Mouse (Mus musculus) CH12.LX (cell line): ENCODE data around the gene Spryd3. TPM values are rescaled to one million over a fixed set of nuclear protein-coding genes. Genes with fewer than 3 reads are reported as not detected.
A peak's percentile ranks its signal among the peaks of the same experiment; 100 is the strongest.

Source experiments
- DNase-seq: peaks from one replicate; pipeline ENCODE4 v3.0.0-alpha.2; 2013; ENCODE audit errors: extremely low read depth
- H3K27ac ChIP-seq: 2 replicates; pipeline ENCODE4 v1.5.1; 2012; ENCODE audit warnings: low read depth, mild to moderate bottlenecking, control low read depth, moderate library complexity; ENCODE audit not compliant: insufficient read depth
- H3K27me3 ChIP-seq: replicated peaks from 2 replicates; pipeline ENCODE3; 2012; ENCODE audit warnings: inconsistent platforms
- H3K36me3 ChIP-seq, 2 experiments: replicated peaks in 1 of 2; 2 replicates each; pipeline versions ENCODE3 to v1.6.1; 2012; ENCODE audit warnings: inconsistent platforms in 1 of 2, low read length in 1 of 2, mild to moderate bottlenecking in 1 of 2, mixed read lengths in 1 of 2, moderate library complexity in 1 of 2; ENCODE audit not compliant: control insufficient read depth in 1 of 2, insufficient read depth in 1 of 2
- H3K4me1 ChIP-seq, 2 experiments: 2 replicates each; pipeline ENCODE4 v1.6.1; 2012; ENCODE audit warnings: inconsistent platforms in 1 of 2, moderate library complexity in 1 of 2; ENCODE audit not compliant: insufficient read depth in 2 of 2, control insufficient read depth in 1 of 2
- H3K4me2 ChIP-seq: 2 replicates; pipeline ENCODE4 v1.6.1; 2012; ENCODE audit warnings: low read depth, mild to moderate bottlenecking, control low read depth; ENCODE audit not compliant: poor library complexity, insufficient read depth, severe bottlenecking
- H3K4me3 ChIP-seq, 3 experiments: fragments of 150-350 bp in 1 of 3; sonication (generic) in 1 of 3; replicated peaks in 1 of 3; 2 replicates each; pipeline versions ENCODE3 to v1.5.1; 2011 to 2012; ENCODE audit warnings: low read depth in 2 of 3, low read length in 2 of 3, mild to moderate bottlenecking in 2 of 3, moderate library complexity in 2 of 3, control low read depth in 1 of 3, improper control_type of control experiment in 1 of 3, inconsistent platforms in 1 of 3, mixed read lengths in 1 of 3; ENCODE audit not compliant: poor library complexity in 1 of 3
- H3K79me2 ChIP-seq: replicated peaks from 2 replicates; pipeline ENCODE4 v1.6.1; 2012; ENCODE audit warnings: mild to moderate bottlenecking, moderate library complexity; ENCODE audit not compliant: control insufficient read depth, poor library complexity, insufficient read depth, severe bottlenecking; ENCODE audit errors: extremely low read depth
- H3K9ac ChIP-seq: 2 replicates; pipeline ENCODE4 v1.6.1; 2012; ENCODE audit warnings: low read depth, mild to moderate bottlenecking, control low read depth, moderate library complexity; ENCODE audit not compliant: insufficient read depth
- H3K9me3 ChIP-seq: replicated peaks from 2 replicates; pipeline ENCODE3; 2012; ENCODE audit warnings: low read length, inconsistent platforms, mixed read lengths
- BHLHE40 ChIP-seq: IDR thresholded peaks from 2 replicates; pipeline ENCODE4 v1.6.1; 2011; ENCODE audit warnings: mild to moderate bottlenecking, low read depth, low read length, improper control_type of control experiment
- CTCF ChIP-seq, 2 experiments: IDR thresholded peaks in 1 of 2; conservative IDR thresholded peaks in 1 of 2; 2 replicates each; pipeline ENCODE4 v1.5.1; 2011 to 2012; ENCODE audit warnings: low read depth in 2 of 2, low read length in 2 of 2, improper control_type of control experiment in 1 of 2, inconsistent platforms in 1 of 2, mild to moderate bottlenecking in 1 of 2, moderate library complexity in 1 of 2
- IRF4 ChIP-seq: IDR thresholded peaks from 2 replicates; pipeline ENCODE4 v1.6.1; 2014; ENCODE audit warnings: low read depth, mild to moderate bottlenecking, inconsistent platforms, low read length, improper control_type of control experiment
- MAX ChIP-seq: IDR thresholded peaks from 2 replicates; pipeline ENCODE4 v1.6.1; 2011; ENCODE audit warnings: low read length, improper control_type of control experiment
- MAZ ChIP-seq: IDR thresholded peaks from 2 replicates; pipeline ENCODE4 v1.6.1; 2012; ENCODE audit warnings: low read depth, mild to moderate bottlenecking, inconsistent platforms, low read length, improper control_type of control experiment, moderate library complexity
- MXI1 ChIP-seq: IDR thresholded peaks from 2 replicates; pipeline ENCODE4 v1.6.1; 2011; ENCODE audit warnings: mild to moderate bottlenecking, low read depth, low read length, improper control_type of control experiment
- MYC ChIP-seq: IDR thresholded peaks from 2 replicates; pipeline ENCODE4 v1.6.1; 2011; ENCODE audit warnings: low read depth, mild to moderate bottlenecking, improper control_type of control experiment, low read length
- PAX5 ChIP-seq: IDR thresholded peaks from 2 replicates; pipeline ENCODE4 v1.6.1; 2012; ENCODE audit warnings: low read length, inconsistent platforms, mixed read lengths
- RAD21 ChIP-seq: IDR thresholded peaks from 2 replicates; pipeline ENCODE4 v1.6.1; 2011; ENCODE audit warnings: low read depth, mild to moderate bottlenecking, low read length, improper control_type of control experiment, moderate library complexity
- SMC3 ChIP-seq: IDR thresholded peaks from 2 replicates; pipeline ENCODE4 v1.6.1; 2011; ENCODE audit warnings: low read depth, low read length, improper control_type of control experiment
- TCF12 ChIP-seq: IDR thresholded peaks from 2 replicates; pipeline ENCODE4 v1.6.1; 2014; ENCODE audit warnings: low read depth, mild to moderate bottlenecking, inconsistent platforms, low read length, improper control_type of control experiment
- ZC3H11A ChIP-seq: IDR thresholded peaks from 2 replicates; pipeline ENCODE4 v1.6.1; 2012; ENCODE audit warnings: low read depth, mild to moderate bottlenecking, inconsistent platforms, low read length, improper control_type of control experiment
- dilution Hi-C: fragments of 300-500 bp; cut with MboI; formaldehyde crosslinking; loops from 2 replicates; pipeline ENCODE4 v1.14.3; 2020; ENCODE audit warnings: low sequenced_read_pairs; ENCODE audit not compliant: extremely low pct_unique_long_range_greater_than_20kb, extremely low pct_ligation_motif_present
- in situ Hi-C: fragments of 300-500 bp; cut with MboI; formaldehyde crosslinking; loops from 3 replicates; pipeline ENCODE4 v1.14.3; 2019; ENCODE audit warnings: low sequenced_read_pairs, low pct_ligation_motif_present, low pct_unique_long_range_greater_than_20kb, mixed read lengths
- polyA plus RNA-seq: library from polyadenylated mRNA; unstranded; fragments of >175 nt; gene quantifications from 2 replicates; pipeline ENCODE4 v1.2.1, GENCODE M21; 2012; ENCODE audit warnings: low read depth; ENCODE audit not compliant: insufficient read length
- total RNA-seq, 2 experiments: library from RNA; depleted of rRNA; stranded (reverse); fragments of 300-350 nt in 1 of 2; fragments of >200 nt in 1 of 2; gene quantifications; 2 replicates each; pipeline ENCODE4 v1.2.3; 2012 to 2014

Spryd3 gene
- total and polyA plus RNA-seq, 3 experiments: 21.5 to 25.7 (median 21.6) TPM

GRCm38 (mm10) chr15:102147674-102148402, 11.8 kb upstream of the Spryd3 start:
- Histone ChIP-seq H3K27me3 (peaks cover 21% of the 10 kb centered on the region), H3K9me3 (no peaks in the 10 kb centered on the region), H3K79me2 (no peaks in the 10 kb centered on the region), H3K27ac (no peak overlapping the region), H3K4me1 (peaks cover 19 to 37% of the 10 kb centered on the region in 2 experiments), H3K36me3 (peaks cover 0 to under 1% of the 10 kb centered on the region in 2 experiments), H3K4me3 (no peak overlapping the region), H3K4me2 (no peak overlapping the region), H3K9ac (no peak overlapping the region)
- no peak for DNase-seq
- in situ Hi-C loops: no loop called here
- TF ChIP-seq BHLHE40 (peak; percentile 70), MAX (peak; percentile 53; the same call in 1 of the 2 replicates), ZC3H11A (no peak), MXI1 (peak; percentile 28; the same call in 1 of the 2 replicates), MAZ (no peak), CTCF (conservative IDR thresholded peaks at IDR 0.05 in 1 of 2, IDR thresholded peaks at IDR 0.05 in 1 of 2; ENCODE audit: low read depth in 2 of 2, low read length in 2 of 2) (no peak), MYC (no peak)
- dilution Hi-C loops: no loop called here

- no peaks in the 10 kb centered on the region for H3K36me3 ChIP-seq
- no peak overlapping the region for H3K4me3 ChIP-seq
- peak; percentile 23; the same call in 1 of the 2 replicates for TF ChIP-seq IRF4
- no peak for TF ChIP-seq PAX5
- TF ChIP-seq SMC3: peak; percentile 69
- TF ChIP-seq CTCF (conservative IDR thresholded peaks at IDR 0.05 in 1 of 2, IDR thresholded peaks at IDR 0.05 in 1 of 2; ENCODE audit: low read depth in 2 of 2, low read length in 2 of 2): peak; percentile 85 to 93
- peak; percentile 22; the same call in 1 of the 2 replicates for TF ChIP-seq ZC3H11A
- TF ChIP-seq TCF12: no peak
- TF ChIP-seq BHLHE40: 0 out of 2 replicates have a peak, but pooled peaks have one; percentile 24
- peak; percentile 78 for TF ChIP-seq RAD21
- TF ChIP-seq MAZ: 0 out of 2 replicates have a peak, but pooled peaks have one; percentile 33
- peak; percentile 50 for DNase-seq
- H3K27ac ChIP-seq: no peak overlapping the region
- dilution Hi-C loops (no loop called here), in situ Hi-C loops (no loop called here)
- no peaks in the 10 kb centered on the region for H3K79me2 ChIP-seq
- peaks cover 19 to 42% of the 10 kb centered on the region in 2 experiments for H3K4me1 ChIP-seq
- no peak overlapping the region for H3K4me2 ChIP-seq
- H3K9me3 ChIP-seq: no peaks in the 10 kb centered on the region
- peaks cover 27% of the 10 kb centered on the region for H3K27me3 ChIP-seq
- no peak overlapping the region for H3K9ac ChIP-seq
These were observed 10.8 kb upstream of the Spryd3 start for GRCm38 (mm10) chr15:102146882-102147281.

- Histone ChIP-seq H3K36me3 (no peaks in the 10 kb centered on the region), H3K4me1 (peaks cover 17 to 40% of the 10 kb centered on the region in 2 experiments), H3K79me2 (no peaks in the 10 kb centered on the region), H3K9ac (no peak overlapping the region), H3K27ac (no peak overlapping the region), H3K27me3 (peaks cover 32% of the 10 kb centered on the region), H3K9me3 (no peaks in the 10 kb centered on the region), H3K4me2 (no peak overlapping the region), H3K4me3 (no peak overlapping the region)
- dilution Hi-C loops (no loop called here), in situ Hi-C loops (no loop called here)
- no peak for DNase-seq
- TF ChIP-seq RAD21: no peak
These were observed 10.1 kb upstream of the Spryd3 start for GRCm38 (mm10) chr15:102146089-102146488.
